Mouse (Mus musculus): ENCODE measurements around the gene Wbp1l. TPM values are rescaled to one million over a fixed set of nuclear protein-coding genes. Genes with fewer than 3 reads are reported as not detected.

Gene Wbp1l
- total RNA-seq, 2 experiments from 2014 or later: 34.2 to 40.8 TPM

- intact Hi-C loops (cut with DNase I): no loop called here
- no peak for DNase-seq (ENCODE audit: low spot score in 2 of 2)
Measured at GRCm38 (mm10) chr19:46623790-46624772, 25.2 kb downstream of the Wbp1l start.

GRCm38 (mm10) chr19:46625015-46625414, 26.1 kb downstream of the Wbp1l start:
- DNase-seq (ENCODE audit: low spot score in 2 of 2): no peak

GRCm38 (mm10) chr19:46625519-46625918, 26.6 kb downstream of the Wbp1l start:
- intact Hi-C loops (cut with DNase I): no loop called here
- no peak for DNase-seq (ENCODE audit: low spot score in 2 of 2)

More at GRCm38 (mm10) chr19:46625015-46625414, 26.1 kb downstream of the Wbp1l start:
- intact Hi-C loops (cut with DNase I): no loop called here

- DNase-seq (ENCODE audit: low spot score in 2 of 2): no peak
- intact Hi-C loops (cut with DNase I): no loop called here
Measured at GRCm38 (mm10) chr19:46628403-46628802, 29.5 kb downstream of the Wbp1l start.

- intact Hi-C loops (cut with DNase I): no loop called here
- DNase-seq (ENCODE audit: low spot score in 2 of 2): no peak
Measured at GRCm38 (mm10) chr19:46629807-46630206, 30.9 kb downstream of the Wbp1l start.

- intact Hi-C loops (cut with DNase I): no loop called here
- no peak for DNase-seq (ENCODE audit: low spot score in 2 of 2)
Measured at GRCm38 (mm10) chr19:46631637-46632036, 32.8 kb downstream of the Wbp1l start.

GRCm38 (mm10) chr19:46635766-46636165, 36.9 kb downstream of the Wbp1l start:
- intact Hi-C loops (cut with DNase I): no loop called here
- DNase-seq (ENCODE audit: low spot score in 2 of 2): no peak

- DNase-seq (ENCODE audit: low spot score in 2 of 2): no peak
- intact Hi-C loops (cut with DNase I): no loop called here
Measured at GRCm38 (mm10) chr19:46637598-46637997, 38.7 kb downstream of the Wbp1l start.

- no peak for DNase-seq (ENCODE audit: low spot score in 2 of 2)
- intact Hi-C loops (cut with DNase I): no loop called here
Measured at GRCm38 (mm10) chr19:46639053-46639452, 40.2 kb downstream of the Wbp1l start.

- intact Hi-C loops (cut with DNase I): no loop called here
- DNase-seq (ENCODE audit: low spot score in 2 of 2): no peak
Measured at GRCm38 (mm10) chr19:46639496-46639895, 40.6 kb downstream of the Wbp1l start.

GRCm38 (mm10) chr19:46640780-46641179, 41.9 kb downstream of the Wbp1l start:
- no peak for DNase-seq (ENCODE audit: low spot score in 2 of 2)
- intact Hi-C loops (cut with DNase I): no loop called here

- intact Hi-C loops (cut with DNase I): no loop called here
- no peak for DNase-seq (ENCODE audit: low spot score in 2 of 2)
Measured at GRCm38 (mm10) chr19:46641420-46642085, 42.7 kb downstream of the Wbp1l start.

GRCm38 (mm10) chr19:46642136-46642753, 43.4 kb downstream of the Wbp1l start:
- no peak for DNase-seq (ENCODE audit: low spot score in 2 of 2)
- intact Hi-C loops (cut with DNase I): no loop called here

- intact Hi-C loops (cut with DNase I): no loop called here
- DNase-seq (ENCODE audit: low spot score in 2 of 2): no peak
Measured at GRCm38 (mm10) chr19:46643236-46643635, 44.4 kb downstream of the Wbp1l start.

GRCm38 (mm10) chr19:46644343-46644792, 45.5 kb downstream of the Wbp1l start:
- DNase-seq (ENCODE audit: low spot score in 2 of 2): no peak
- intact Hi-C loops (cut with DNase I): no loop called here

- intact Hi-C loops (cut with DNase I): loop anchor here (5.0 kb wide), 1 partner anchor 43 kb away; no protein-coding TSS in a partner anchor
- no peak for DNase-seq (ENCODE audit: low spot score in 2 of 2)
Measured at GRCm38 (mm10) chr19:46644793-46645602, 46.1 kb downstream of the Wbp1l start.

GRCm38 (mm10) chr19:46646041-46646481, 47.2 kb downstream of the Wbp1l start:
- intact Hi-C loops (cut with DNase I): loop anchor here (5.0 kb wide), 1 partner anchor 44 kb away; no protein-coding TSS in a partner anchor
- no peak for DNase-seq (ENCODE audit: low spot score in 2 of 2)

- DNase-seq (ENCODE audit: low spot score in 2 of 2): no peak
- intact Hi-C loops (cut with DNase I): loop anchor here (5.0 kb wide), 1 partner anchor 45 kb away; no protein-coding TSS in a partner anchor
Measured at GRCm38 (mm10) chr19:46647254-46647653, 48.4 kb downstream of the Wbp1l start.

GRCm38 (mm10) chr19:46647850-46648249, 49.0 kb downstream of the Wbp1l start:
- DNase-seq (ENCODE audit: low spot score in 2 of 2): no peak
- intact Hi-C loops (cut with DNase I): loop anchor here (5.0 kb wide), 1 partner anchor 46 kb away; no protein-coding TSS in a partner anchor

Measured in left cerebral cortex, postnatal 25 days (tissue).